Mouse (Mus musculus): ENCODE measurements at regions not wholly inside any gene's neighbourhood (a gene's known extent, or its start where the extent isn't known, plus 50 kb on each side); places are given as distances from the start of the nearest gene placed in this dataset.

GRCm38 (mm10) chrX:7474831-7475230 is 98.6 kb upstream of the Foxp3 start:
- DNase-seq = no peak

- DNase-seq = peak; percentile 61
Observed at GRCm38 (mm10) chrX:7473814-7474213, 98.2 kb upstream of the Usp27x start.

- DNase-seq = no peak
Observed at GRCm38 (mm10) chrX:7469801-7470200, 94.2 kb upstream of the Usp27x start.

- DNase-seq = no peak
Observed at GRCm38 (mm10) chrX:7467985-7468384, 92.4 kb upstream of the Usp27x start.

- DNase-seq = no peak
Observed at GRCm38 (mm10) chrX:7456851-7457250, 81.2 kb upstream of the Usp27x start.

- peak; percentile 6 for DNase-seq
Observed at GRCm38 (mm10) chrX:7445035-7445434, 69.4 kb upstream of the Usp27x start.

GRCm38 (mm10) chrX:7444583-7444982 is 69.0 kb upstream of the Usp27x start:
- no peak for DNase-seq

- peak; percentile 39 for DNase-seq
Observed at GRCm38 (mm10) chrX:7443996-7444421, 68.4 kb upstream of the Usp27x start.

- no peak for DNase-seq
Observed at GRCm38 (mm10) chrX:7435375-7436042, 59.9 kb upstream of the Usp27x start.

GRCm38 (mm10) chrX:7434268-7434667 is 58.6 kb upstream of the Usp27x start:
- no peak for DNase-seq

- DNase-seq = no peak
Observed at GRCm38 (mm10) chrX:7430456-7430855, 54.8 kb upstream of the Usp27x start.

GRCm38 (mm10) chrX:7429524-7429865 is 53.9 kb upstream of the Usp27x start:
- peak; percentile 21 for DNase-seq

- DNase-seq = peak; percentile 29
Observed at GRCm38 (mm10) chrX:7428621-7429523, 53.2 kb upstream of the Usp27x start.
